Mouse (Mus musculus): Measurements from ENCODE around the gene Gdf7. TPM values are rescaled to one million over a fixed set of nuclear protein-coding genes. Genes with fewer than 3 reads are reported as not detected.

Gdf7 gene
- polyA plus RNA-seq, 1 experiment from 2014 or later = not detected

DNA sequence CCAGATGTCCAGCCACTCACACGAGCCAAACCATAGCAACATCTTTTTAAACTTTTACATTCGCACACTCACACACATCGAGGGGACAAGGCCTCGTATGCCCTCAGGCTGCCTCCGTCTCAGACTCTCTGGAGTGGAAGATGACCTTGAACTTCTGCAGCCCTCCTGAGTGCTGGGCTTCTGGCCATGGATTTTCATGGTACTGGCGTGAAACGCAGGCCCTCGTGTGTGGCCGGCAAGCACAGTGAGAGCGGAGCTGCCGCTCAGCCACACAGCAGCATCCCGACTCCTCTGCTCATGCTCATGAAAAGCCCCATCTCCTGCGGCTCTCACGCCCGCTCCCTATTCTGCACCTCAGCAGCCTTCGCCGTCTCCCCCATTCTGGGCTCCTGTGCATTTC lies 9.2 kb upstream of the Gdf7 start:
- ATAC-seq (replicated peaks; ENCODE audit: insufficient number of reproducible peaks, insufficient read depth, low FRiP score, low read depth) = no peak

DNA sequence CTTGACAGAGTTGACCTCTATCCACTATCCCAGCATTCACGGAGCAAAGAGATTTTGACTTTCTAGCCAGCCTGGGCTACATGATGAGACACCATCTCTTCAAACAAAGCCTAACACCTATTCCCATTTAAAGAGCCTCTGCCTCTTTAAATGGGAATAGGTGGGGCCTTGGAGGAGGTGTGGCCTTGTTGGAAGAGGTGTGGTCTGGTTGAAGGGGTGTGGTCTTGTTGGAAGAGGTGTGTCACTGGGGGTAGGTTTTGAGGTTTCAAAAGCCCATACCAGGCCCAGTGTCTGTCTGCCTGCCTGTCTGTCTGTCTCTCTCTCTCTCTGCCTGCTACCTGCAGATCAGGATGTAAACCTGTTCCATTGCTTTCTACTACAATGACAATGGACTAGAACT lies 5.2 kb upstream of the Gdf7 start:
- Histone ChIP-seq H3K36me3 (no peaks in the 10 kb centered on the region), H3K27ac (no peak overlapping the region), H3K4me1 (replicated peaks) (peaks cover 9% of the 10 kb centered on the region), H3K9ac (no peak overlapping the region), H3K4me2 (no peak overlapping the region), H3K27me3 (peaks cover 69% of the 10 kb centered on the region), H3K4me3 (no peak overlapping the region), H3K9me3 (replicated peaks) (no peaks in the 10 kb centered on the region)
- 61% methylated on average over 1 of the region's 1 CpGs for WGBS
- ATAC-seq (replicated peaks; ENCODE audit: insufficient number of reproducible peaks, insufficient read depth, low FRiP score, low read depth) = no peak

More for the DNA sequence above, 9.2 kb upstream of the Gdf7 start:
- no peak overlapping the region for H3K4me2 ChIP-seq
- H3K36me3 ChIP-seq = no peaks in the 10 kb centered on the region
- no peak overlapping the region for H3K4me3 ChIP-seq
- H3K9me3 ChIP-seq (replicated peaks) = no peaks in the 10 kb centered on the region
- peaks cover 32% of the 10 kb centered on the region for H3K27me3 ChIP-seq
- H3K4me1 ChIP-seq (replicated peaks) = peaks cover 15% of the 10 kb centered on the region
- no peak overlapping the region for H3K27ac ChIP-seq
- 51% methylated on average over 17 of the region's 17 CpGs for WGBS
- H3K9ac ChIP-seq = no peak overlapping the region

DNA sequence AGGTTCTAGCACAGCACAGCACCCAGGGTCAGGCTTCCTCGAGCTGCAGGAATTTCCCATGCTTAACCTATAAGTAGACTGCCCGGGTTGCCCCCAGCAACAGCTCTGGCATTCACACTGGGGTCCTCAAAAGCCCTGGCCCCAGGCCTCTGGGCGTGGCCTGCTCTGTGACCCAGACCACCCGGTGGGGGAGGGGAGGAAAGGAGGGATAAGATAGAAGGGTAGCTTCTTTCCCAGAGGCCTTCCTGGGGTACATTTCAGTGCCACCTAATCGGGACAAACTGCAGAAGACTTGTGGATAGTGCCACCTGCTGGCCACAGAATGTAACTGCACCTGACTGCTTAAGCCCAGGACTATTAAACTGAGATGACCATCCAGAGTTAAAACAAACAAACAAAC lies 4.7 kb upstream of the Gdf7 start:
- Histone ChIP-seq H3K4me2 (no peak overlapping the region), H3K27ac (no peak overlapping the region), H3K36me3 (no peaks in the 10 kb centered on the region), H3K4me3 (no peak overlapping the region), H3K4me1 (replicated peaks) (peaks cover 14% of the 10 kb centered on the region), H3K9ac (no peak overlapping the region), H3K27me3 (peaks cover 72% of the 10 kb centered on the region), H3K9me3 (replicated peaks) (no peaks in the 10 kb centered on the region)
- 5% methylated on average over 5 of the region's 5 CpGs for WGBS
- ATAC-seq (replicated peaks; ENCODE audit: insufficient number of reproducible peaks, insufficient read depth, low FRiP score, low read depth) = peak; percentile 48; the same call in 1 of the 2 replicates

DNA sequence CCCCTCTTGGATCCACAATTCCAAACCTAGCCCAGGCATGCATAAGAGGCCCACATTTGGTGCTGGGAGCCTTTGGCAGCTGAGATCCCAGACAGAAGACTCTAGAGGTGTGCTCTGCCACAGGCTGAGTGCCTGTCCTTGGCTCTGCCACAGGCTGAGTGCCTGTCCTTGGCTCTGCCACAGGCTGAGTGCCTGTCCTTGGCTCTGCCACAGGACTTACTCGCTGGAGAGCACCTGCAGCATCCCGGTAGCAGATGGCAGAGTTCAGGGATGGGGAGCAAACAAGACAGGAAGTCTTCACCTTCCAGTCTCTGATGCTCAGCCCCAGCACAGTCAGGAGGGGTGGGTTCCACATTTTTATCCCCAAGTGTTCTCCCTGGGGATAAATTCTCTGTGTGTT lies 3.5 kb upstream of the Gdf7 start:
- no peak for ATAC-seq (replicated peaks; ENCODE audit: insufficient number of reproducible peaks, insufficient read depth, low FRiP score, low read depth)
- 50% methylated on average over 2 of the region's 2 CpGs for WGBS
- Histone ChIP-seq H3K9me3 (replicated peaks) (no peaks in the 10 kb centered on the region), H3K4me1 (replicated peaks) (peaks cover 17% of the 10 kb centered on the region), H3K4me2 (no peak overlapping the region), H3K9ac (no peak overlapping the region), H3K27ac (no peak overlapping the region), H3K36me3 (no peaks in the 10 kb centered on the region), H3K4me3 (no peak overlapping the region), H3K27me3 (peaks cover 72% of the 10 kb centered on the region)

DNA sequence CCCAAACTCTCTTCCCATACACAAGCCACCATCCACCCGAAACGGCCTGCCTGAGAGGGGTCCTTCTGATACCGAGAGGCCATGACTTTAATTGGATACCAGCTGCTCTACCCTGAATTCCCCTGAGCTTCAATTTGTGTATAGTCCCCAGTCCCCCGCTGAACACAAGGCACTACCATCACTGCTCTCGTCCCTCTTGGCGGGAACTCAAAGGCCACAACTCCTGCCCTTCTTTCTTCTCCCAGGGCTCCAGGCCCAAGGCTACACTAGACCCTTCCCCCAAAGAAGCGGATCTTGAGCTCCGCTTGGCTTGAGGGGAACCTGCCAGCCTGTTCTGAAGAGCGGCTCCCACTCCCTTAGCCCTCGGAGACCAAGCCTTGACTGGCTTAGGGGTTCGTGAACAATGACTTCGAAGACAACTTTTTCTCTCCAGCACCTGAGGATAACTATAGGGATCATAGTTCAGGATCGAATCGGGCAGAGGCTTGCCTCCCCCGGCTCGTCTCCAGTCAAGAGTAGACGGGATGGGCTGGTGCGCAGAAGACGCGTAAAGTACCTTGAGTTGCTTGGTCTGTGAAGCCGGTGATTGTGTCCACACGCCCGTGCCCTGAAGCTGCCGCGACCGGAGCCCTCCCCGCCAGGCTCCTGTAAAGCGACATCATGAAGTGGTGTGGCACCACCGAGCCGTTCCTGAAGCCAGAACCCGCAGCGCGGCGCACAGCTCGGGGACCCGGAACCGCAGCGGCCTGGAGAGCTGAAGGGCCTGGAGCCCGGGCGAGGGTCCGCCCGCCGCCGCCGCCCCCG lies 541 bp downstream of the Gdf7 start:
- Histone ChIP-seq H3K27ac (no peak overlapping the region), H3K9me3 (replicated peaks) (no peaks in the 10 kb centered on the region), H3K36me3 (no peaks in the 10 kb centered on the region), H3K4me3 (peak overlapping the region; percentile 56), H3K27me3 (peaks cover 97% of the 10 kb centered on the region), H3K4me2 (peak overlapping the region; percentile 93), H3K4me1 (replicated peaks) (peaks cover 33% of the 10 kb centered on the region), H3K9ac (peak overlapping the region; percentile 38)
- 7% methylated on average over 46 of the region's 46 CpGs for WGBS
- ATAC-seq (replicated peaks; ENCODE audit: insufficient number of reproducible peaks, insufficient read depth, low FRiP score, low read depth) = no peak

DNA sequence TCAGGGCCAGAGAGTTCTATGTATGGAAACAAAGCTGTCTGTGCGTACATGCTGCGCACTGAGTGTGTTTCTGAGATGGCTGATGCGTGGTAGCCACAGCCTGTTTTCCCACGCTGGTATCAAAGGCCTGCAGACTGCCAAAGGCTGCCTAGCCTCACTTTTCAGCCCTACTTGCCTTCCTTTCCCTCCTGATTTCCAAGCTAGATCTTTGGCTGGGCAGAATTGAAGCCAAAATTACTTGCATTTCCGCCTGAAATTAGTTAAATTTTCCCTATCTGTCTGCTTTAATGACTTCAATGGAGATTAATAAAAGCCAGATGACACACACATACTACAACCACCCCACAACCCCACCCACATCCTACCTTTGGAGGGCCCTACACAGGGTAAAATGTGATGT lies 1.2 kb downstream of the Gdf7 start:
- H3K4me2 ChIP-seq = no peak overlapping the region
- H3K27ac ChIP-seq = no peak overlapping the region

DNA sequence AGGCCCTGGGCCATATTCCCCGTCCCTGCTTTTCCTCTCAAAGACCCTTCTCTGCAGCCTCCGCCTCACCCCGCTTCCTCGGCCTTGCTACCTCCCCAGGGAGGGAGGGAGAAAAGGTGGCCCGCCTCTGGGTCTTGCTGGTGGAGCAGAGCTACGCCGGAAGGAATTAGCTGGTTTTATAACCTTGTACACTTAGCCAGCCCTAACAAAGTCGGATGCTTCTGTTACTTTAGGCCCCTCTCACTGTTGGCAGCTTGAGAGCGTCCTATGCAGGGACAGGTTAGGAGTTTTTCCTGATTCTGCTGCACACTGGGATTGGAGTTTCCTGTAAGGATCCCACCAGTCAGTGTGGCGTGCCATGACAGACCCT lies 1.7 kb downstream of the Gdf7 start:
- ATAC-seq (replicated peaks; ENCODE audit: insufficient number of reproducible peaks, insufficient read depth, low FRiP score, low read depth) = no peak
- WGBS = 51% methylated on average over 10 of the region's 10 CpGs
- no peak overlapping the region for H3K4me3 ChIP-seq

More for the DNA sequence above, 1.2 kb downstream of the Gdf7 start:
- Histone ChIP-seq H3K9me3 (replicated peaks) (no peaks in the 10 kb centered on the region), H3K27me3 (peaks cover 97% of the 10 kb centered on the region), H3K36me3 (no peaks in the 10 kb centered on the region), H3K4me1 (replicated peaks) (peaks cover 33% of the 10 kb centered on the region), H3K9ac (no peak overlapping the region), H3K4me3 (0 out of 2 replicates have a peak overlapping the region, but pooled peaks have one; percentile 56)
- WGBS = 67% methylated on average over 5 of the region's 5 CpGs
- ATAC-seq (replicated peaks; ENCODE audit: insufficient number of reproducible peaks, insufficient read depth, low FRiP score, low read depth) = no peak

DNA sequence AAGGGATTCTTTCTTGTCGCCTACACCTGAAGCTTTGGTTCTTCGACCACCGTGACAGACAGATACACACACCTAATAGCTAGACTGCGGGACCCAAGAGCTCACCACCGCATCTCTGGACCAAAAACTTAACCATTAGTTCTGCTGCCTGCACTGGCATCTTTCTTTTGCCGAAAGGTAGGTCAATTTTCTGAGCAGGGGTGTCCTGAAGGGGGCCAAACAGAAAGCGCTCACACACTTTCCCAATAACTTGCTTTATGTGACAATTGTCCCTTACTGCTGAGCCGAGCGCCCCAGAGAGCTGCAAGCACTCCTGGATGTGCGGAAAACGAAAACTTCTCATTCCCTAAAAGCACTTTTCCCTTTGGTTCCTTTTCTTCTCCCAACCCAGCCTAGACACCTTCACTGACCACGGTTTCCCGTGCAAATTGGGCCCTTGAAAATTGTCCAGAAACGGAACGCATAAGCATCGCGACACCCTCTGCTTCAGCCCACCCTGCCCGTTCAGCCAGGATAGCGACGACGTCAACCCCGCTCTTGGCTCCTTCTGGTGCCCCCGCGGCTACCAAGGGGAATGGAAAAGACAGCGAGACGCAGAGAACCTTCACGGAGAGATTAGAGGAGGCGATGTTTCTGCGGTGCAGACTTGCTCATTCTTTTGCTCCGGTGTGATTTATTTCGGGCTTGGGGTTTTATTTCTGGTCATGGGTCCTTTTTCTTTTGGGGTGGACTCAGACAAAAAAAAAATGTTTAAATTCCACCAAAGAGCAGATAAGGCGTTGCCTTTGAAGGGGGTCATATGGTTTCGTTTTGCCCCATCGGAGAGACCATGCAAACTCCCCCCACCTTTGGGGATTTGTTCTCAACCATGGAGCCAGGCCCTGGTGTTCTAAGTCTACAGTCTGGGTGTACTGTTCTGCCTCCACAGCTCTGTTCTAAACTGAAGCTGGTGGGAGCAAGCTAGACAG lies 2.3 kb downstream of the Gdf7 start:
- peak overlapping the region; percentile 84 for H3K4me2 ChIP-seq

More for the DNA sequence above, 1.7 kb downstream of the Gdf7 start:
- peaks cover 97% of the 10 kb centered on the region for H3K27me3 ChIP-seq
- no peaks in the 10 kb centered on the region for H3K9me3 ChIP-seq (replicated peaks)
- no peak overlapping the region for H3K27ac ChIP-seq
- H3K9ac ChIP-seq = no peak overlapping the region
- no peak overlapping the region for H3K4me2 ChIP-seq
- no peaks in the 10 kb centered on the region for H3K36me3 ChIP-seq
- H3K4me1 ChIP-seq (replicated peaks) = peaks cover 33% of the 10 kb centered on the region

DNA sequence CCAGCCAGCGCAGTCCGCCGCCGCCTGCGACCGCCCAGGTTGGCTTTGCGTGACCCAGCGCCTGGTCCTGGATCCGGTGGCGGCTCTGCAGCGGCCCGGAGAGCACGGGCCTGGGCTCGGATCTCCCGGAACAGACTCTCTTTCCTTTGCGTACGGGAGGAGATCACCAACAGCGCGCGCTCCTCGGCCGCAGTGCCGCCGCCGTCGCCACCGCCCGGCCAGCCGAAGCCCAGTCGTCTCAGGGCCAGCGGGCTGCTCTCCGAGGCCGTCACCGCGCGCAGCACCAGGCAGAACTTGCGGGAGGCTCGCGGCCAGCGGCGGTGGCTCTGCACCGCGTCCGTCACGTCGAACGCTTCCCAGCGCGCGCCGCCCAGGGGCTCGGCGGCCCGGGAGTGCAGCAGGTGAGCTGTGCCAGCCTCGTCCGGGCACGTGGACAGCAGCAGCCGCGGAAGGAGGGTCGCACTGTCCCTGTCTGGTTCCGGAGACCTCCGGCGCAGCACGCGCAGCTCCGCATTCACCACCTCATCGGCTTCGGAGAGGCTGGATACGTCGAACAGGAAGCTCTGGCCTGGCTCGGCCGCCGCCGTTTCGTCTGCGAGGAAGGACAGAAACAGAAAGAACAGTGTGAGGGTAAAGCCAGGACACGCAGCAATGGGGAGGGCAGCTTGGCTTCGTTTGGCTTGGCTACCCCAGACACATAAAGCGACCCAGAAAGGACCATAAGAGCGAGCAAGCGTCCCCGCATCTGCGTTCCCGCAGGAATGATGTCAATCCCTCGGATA lies 3.2 kb downstream of the Gdf7 start:
- Histone ChIP-seq H3K9ac (peak overlapping the region; percentile 40), H3K27ac (no peak overlapping the region), H3K9me3 (replicated peaks) (no peaks in the 10 kb centered on the region), H3K36me3 (no peaks in the 10 kb centered on the region), H3K4me1 (replicated peaks) (peaks cover 33% of the 10 kb centered on the region), H3K27me3 (peaks cover 90% of the 10 kb centered on the region), H3K4me2 (peak overlapping the region; percentile 84), H3K4me3 (peak overlapping the region; percentile 53)
- ATAC-seq (replicated peaks; ENCODE audit: insufficient number of reproducible peaks, insufficient read depth, low FRiP score, low read depth) = no peak
- WGBS = 2% methylated on average over 84 of the region's 85 CpGs

More for the DNA sequence above, 2.3 kb downstream of the Gdf7 start:
- H3K36me3 ChIP-seq = no peaks in the 10 kb centered on the region
- no peak overlapping the region for H3K27ac ChIP-seq
- 13% methylated on average over 34 of the region's 34 CpGs for WGBS
- no peak for ATAC-seq (replicated peaks; ENCODE audit: insufficient number of reproducible peaks, insufficient read depth, low FRiP score, low read depth)
- peaks cover 33% of the 10 kb centered on the region for H3K4me1 ChIP-seq (replicated peaks)
- no peaks in the 10 kb centered on the region for H3K9me3 ChIP-seq (replicated peaks)
- H3K4me3 ChIP-seq = peak overlapping the region; percentile 53
- H3K9ac ChIP-seq = no peak overlapping the region
- peaks cover 98% of the 10 kb centered on the region for H3K27me3 ChIP-seq

DNA sequence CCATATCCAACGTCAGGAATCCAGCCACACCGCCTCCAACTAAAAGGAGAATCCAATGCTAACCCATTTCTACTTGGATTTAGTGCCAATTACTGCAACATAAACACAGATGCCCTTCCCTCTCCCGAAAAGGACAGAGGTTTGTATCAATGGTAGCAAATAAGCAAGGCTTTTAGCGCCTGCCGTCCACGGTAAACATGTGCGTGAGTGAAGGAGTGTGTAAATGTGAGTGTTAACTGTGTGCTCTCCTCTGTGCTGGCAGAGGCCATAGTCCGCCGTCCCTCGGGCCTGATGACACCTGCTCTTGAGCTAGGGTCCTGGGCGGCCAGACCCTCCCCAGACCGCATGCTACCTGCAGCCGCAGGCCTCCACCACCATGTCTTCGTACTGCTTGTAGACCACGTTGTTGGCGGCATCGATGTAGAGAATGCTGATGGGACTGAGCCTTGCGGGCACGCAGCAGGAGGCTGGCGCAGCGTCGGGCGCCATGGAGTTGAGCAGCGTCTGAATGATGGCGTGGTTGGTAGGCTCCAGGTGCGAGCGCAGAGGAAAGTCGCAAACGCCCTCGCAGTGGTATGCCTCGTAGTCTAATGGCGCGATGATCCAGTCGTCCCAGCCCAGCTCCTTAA lies 4.1 kb downstream of the Gdf7 start:
- H3K4me1 ChIP-seq (replicated peaks) = peaks cover 33% of the 10 kb centered on the region
- peak overlapping the region; percentile 53 for H3K4me3 ChIP-seq
- no peak overlapping the region for H3K27ac ChIP-seq
- no peak for ATAC-seq (replicated peaks; ENCODE audit: insufficient number of reproducible peaks, insufficient read depth, low FRiP score, low read depth)
- 10% methylated on average over 34 of the region's 34 CpGs for WGBS
- peaks cover 82% of the 10 kb centered on the region for H3K27me3 ChIP-seq
- H3K36me3 ChIP-seq = no peaks in the 10 kb centered on the region
- peak overlapping the region; percentile 84 for H3K4me2 ChIP-seq
- no peaks in the 10 kb centered on the region for H3K9me3 ChIP-seq (replicated peaks)
- H3K9ac ChIP-seq = peak overlapping the region; percentile 40; the same call in 1 of the 2 replicates
